Mouse (Mus musculus): Measurements from ENCODE around the gene Ap2b1. TPM values are rescaled to one million over a fixed set of nuclear protein-coding genes. Genes with fewer than 3 reads are reported as not detected.
"Not testable (repeated sequence)": the region's sequence is repeated elsewhere in the genome, so short reads cannot be mapped to it uniquely, and the experiment has no call there.

The Ap2b1 gene
- total RNA-seq, 2 experiments from 2014 or later: 41.2 to 48.3 TPM

DNA sequence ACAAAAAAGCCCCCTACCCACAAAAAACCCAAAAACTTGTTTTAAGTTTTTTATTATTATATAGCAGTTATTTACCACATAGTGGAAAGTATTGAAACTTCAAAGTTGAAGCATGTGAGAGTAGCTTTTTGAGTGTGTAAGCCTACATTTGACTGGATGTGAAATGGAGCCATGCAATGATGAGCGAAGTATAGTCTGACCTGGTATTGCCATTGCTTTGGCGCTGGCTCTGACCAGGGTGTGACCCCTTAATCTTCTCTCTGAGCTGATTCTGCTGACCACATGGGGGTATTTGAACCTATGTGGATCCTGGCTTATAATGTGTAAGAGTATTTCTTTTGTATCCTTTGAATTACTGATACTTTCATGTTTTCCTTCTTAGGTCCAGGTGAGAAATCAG lies 4.7 kb upstream of the Ap2b1 start:
- intact Hi-C loops (cut with DNase I): loop anchor here (10.0 kb wide), 2 partner anchors 379 to 509 kb away; partner anchors contain the start of genes Lig3 and Unc45b
- DNase-seq (ENCODE audit: low spot score): no peak

DNA sequence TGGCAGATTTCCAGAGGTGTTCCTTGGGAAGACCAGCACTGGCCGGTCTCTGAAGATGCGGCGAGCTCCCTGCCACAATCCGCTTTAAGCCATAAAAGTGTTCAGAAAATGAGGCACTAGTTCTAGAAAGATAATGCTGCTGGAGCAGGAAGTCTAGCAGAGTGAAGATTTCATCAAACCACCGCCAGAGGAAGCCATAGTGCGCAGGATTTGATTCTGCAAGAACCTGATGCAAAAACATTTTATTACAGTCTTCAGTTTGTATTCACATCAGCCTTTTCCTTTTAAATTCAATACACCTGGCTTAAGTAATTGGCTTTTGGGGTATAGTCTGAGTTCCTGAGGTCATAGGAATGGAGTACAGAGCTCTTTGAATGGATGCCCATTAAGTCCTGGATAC lies 1.0 kb upstream of the Ap2b1 start:
- intact Hi-C loops (cut with DNase I): loop anchor here (10.0 kb wide), 2 partner anchors 383 to 513 kb away; partner anchors contain the start of genes Lig3 and Unc45b
- no peak for DNase-seq (ENCODE audit: low spot score)

- intact Hi-C loops (cut with DNase I): loop anchor here (10.0 kb wide), 2 partner anchors 385 to 515 kb away; partner anchors contain the start of genes Lig3 and Unc45b
Observed at GRCm38 (mm10) chr11:83299724-83300123, 900 bp downstream of the Ap2b1 start.

DNA sequence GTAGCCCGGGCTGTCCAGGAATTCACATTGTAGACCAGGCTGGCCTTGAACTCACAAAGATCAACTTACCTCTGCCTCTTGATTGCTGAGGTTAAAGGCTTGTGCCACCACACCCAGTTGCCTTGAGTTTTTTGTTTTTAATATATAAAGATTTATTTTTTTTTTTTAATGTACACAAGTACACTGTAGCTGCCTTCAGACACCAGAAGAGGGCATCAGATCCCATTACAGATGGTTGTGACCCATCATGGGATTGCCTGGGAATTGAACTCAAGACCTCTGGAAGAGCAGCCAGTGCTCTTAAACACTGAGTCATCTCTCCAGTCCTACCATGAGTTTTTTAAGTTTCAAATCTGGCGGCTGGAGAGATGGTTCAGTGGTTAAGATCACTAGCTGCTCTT lies 2.6 kb downstream of the Ap2b1 start:
- intact Hi-C loops (cut with DNase I): no loop called here
- DNase-seq (ENCODE audit: low spot score): no peak

More at GRCm38 (mm10) chr11:83299724-83300123, 900 bp downstream of the Ap2b1 start:
- DNase-seq (ENCODE audit: low spot score): no peak

- no peak for DNase-seq (ENCODE audit: low spot score)
- intact Hi-C loops (cut with DNase I): no loop called here
Observed at GRCm38 (mm10) chr11:83302124-83302523, 3.3 kb downstream of the Ap2b1 start.

GRCm38 (mm10) chr11:83302526-83303251 lies 3.9 kb downstream of the Ap2b1 start, which contains the start of gene Pex12:
Pex12 (minus strand) TSS chr11:83302586.
- peak; percentile 85 for DNase-seq (ENCODE audit: low spot score)
- intact Hi-C loops (cut with DNase I): no loop called here

DNA sequence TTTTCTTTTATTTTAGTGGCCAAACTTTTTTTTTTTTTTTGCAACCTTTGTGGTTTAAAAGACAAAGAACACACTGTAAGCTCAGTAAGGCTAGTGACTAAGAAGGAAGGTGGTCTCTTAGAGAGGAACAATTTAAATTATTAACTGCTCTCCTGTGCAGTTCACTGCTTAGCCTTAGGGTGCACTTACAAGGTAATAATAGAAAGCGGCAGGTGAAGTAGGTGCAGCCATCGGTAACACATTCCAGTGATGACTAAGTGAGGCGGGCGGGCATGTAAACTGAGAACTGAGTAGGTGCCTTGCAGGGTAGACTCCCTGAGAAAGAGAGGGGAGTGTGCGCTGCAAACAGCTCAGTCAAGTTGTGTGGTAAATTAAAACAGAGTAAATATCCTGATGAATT lies 4.9 kb downstream of the Ap2b1 start:
- no peak for DNase-seq (ENCODE audit: low spot score)
- intact Hi-C loops (cut with DNase I): no loop called here

DNA sequence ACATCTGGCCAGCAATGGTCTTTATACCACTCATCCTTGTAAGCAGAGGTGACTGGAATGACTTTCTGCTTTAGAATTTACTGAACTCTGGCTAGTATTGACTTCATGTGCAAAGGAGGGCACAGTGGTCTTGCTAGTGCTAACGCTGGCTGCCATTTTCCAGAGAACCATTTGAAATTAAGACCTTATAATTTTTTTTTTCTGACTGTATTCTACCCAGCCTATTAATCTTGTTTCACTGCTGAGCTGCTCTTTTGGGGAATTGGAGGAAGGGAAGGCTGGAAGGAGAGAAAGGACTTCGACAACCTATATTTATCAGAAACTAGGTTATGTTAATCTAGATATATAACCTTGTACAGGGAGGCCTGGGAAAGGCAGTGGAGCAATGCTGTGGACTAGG lies 5.7 kb downstream of the Ap2b1 start:
- intact Hi-C loops (cut with DNase I): no loop called here
- no peak for DNase-seq (ENCODE audit: low spot score)

GRCm38 (mm10) chr11:83306700-83307253 lies 8.0 kb downstream of the Ap2b1 start:
- no peak for DNase-seq (ENCODE audit: low spot score)
- intact Hi-C loops (cut with DNase I): no loop called here

- intact Hi-C loops (cut with DNase I): no loop called here
- DNase-seq (ENCODE audit: low spot score): no peak
Observed at GRCm38 (mm10) chr11:83312471-83312870, 13.6 kb downstream of the Ap2b1 start.

GRCm38 (mm10) chr11:83319048-83319447 lies 20.2 kb downstream of the Ap2b1 start:
- no peak for DNase-seq (ENCODE audit: low spot score)
- intact Hi-C loops (cut with DNase I): no loop called here

DNA sequence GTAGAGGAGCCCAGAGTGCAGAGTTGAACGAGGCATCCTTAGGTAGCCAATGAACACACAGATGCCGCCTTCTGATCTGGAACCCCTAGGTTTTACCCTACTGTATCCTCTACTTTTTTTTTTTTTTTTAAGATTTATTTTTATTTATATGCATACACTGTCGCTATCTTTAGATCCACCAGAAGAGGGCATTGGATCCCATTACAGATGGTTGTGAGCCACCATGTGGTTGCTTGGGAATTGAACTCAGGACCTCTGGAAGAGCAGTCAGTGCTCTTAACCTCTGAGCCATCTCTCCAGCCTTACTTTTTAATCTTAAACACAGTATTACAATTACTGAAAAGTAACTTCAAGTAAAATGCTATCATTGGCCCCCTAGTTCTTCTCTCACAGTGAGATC lies 27.9 kb downstream of the Ap2b1 start:
- intact Hi-C loops (cut with DNase I): loop anchor here (1.0 kb wide), 1 partner anchor 98 kb away; no protein-coding TSS in a partner anchor

GRCm38 (mm10) chr11:83327427-83327826 lies 28.6 kb downstream of the Ap2b1 start:
- intact Hi-C loops (cut with DNase I): loop anchor here (1.0 kb wide), 1 partner anchor 97 kb away; no protein-coding TSS in a partner anchor
- DNase-seq (ENCODE audit: low spot score): no peak

More for the DNA sequence above, 27.9 kb downstream of the Ap2b1 start:
- not testable (repeated sequence) for DNase-seq (ENCODE audit: low spot score)

DNA sequence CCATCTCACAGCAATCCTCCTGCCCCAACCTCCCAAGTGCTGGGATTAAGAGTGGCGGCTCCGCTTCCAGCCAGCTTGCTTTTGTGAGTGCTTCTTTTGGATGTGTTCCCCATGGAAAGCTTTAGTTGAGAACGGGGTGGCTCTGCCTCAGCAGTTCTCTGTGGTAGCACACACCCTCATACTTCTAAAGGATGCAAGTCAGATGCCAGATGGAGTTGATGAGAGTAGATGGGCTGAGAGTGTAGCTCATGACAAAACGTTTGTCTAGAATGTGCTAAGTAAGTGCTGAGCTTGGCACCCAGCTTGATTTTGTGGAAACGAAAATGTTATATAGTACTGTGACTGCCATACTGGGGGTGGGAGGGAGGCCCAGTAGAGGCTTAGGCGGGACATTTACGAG lies 37.0 kb downstream of the Ap2b1 start:
- intact Hi-C loops (cut with DNase I): no loop called here
- DNase-seq (ENCODE audit: low spot score): no peak

DNA sequence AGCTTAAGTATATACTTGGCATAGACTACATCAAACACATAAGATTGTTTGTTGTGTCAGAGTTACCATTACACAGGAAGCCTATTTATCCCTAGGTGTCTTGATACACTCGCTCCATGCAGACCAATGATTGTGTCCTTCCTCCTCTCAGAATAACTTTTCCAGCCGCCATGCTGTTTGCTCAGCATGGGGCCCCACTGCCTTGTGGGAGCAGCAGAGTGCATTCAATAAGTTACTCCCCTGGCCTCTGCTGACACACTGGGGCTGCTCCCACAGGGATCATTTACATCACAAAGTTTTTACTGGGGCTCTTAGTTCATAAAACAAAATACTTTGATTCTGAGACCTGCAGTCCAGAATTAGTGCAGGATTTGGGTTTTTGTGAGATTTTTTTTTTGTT lies 40.9 kb downstream of the Ap2b1 start:
- no peak for DNase-seq (ENCODE audit: low spot score)
- intact Hi-C loops (cut with DNase I): no loop called here

DNA sequence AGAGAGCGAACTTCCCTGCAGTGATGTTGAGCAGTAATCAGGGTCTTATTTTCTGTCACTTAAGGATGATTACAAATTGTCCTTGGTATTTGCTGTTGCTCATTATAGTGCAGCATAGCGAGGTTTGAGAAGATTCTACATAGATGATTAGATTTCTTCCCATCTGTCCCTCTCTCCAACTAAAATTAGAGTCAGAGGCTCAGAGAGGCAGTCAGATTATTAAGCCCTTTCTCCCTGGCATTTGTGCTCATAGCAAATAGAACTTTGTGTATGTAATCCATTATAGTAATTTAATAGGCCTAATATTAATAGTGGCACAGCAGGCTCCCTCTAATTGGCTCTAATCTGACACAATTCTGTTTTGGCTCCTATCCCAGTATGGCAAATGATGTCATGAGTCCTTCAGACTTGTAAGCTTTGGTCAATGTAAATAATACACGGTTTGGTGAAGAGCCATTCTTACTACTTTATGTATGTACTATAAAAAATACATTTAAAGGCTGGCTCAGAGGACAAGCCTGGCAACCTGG lies 43.0 kb downstream of the Ap2b1 start:
- intact Hi-C loops (cut with DNase I): no loop called here
- no peak for DNase-seq (ENCODE audit: low spot score)

DNA sequence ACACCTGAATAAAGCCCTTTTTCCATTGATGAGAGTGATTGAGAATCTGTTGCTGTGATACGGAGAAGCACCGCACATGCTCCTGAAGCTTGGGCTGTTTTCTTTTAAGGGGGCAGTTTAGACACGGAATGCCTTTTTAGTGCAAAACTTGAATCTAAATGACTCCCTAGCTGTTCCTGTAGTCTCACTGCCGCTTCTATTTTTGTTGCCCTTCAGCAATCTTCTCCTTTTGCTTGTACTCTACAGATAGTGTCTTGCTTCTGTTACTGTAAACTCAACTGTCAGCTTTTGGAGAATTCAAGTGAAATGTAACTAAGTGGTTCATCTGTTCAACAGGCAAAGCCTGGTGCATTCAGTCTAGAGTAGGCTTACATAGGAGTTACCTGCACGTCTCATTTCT lies 56.6 kb downstream of the Ap2b1 start:
- no peak for DNase-seq (ENCODE audit: low spot score)

GRCm38 (mm10) chr11:83357421-83357820 lies 58.6 kb downstream of the Ap2b1 start:
- DNase-seq (ENCODE audit: low spot score): no peak
- intact Hi-C loops (cut with DNase I): loop anchor here (1.0 kb wide), 1 partner anchor 67 kb away; no protein-coding TSS in a partner anchor

More for the DNA sequence above, 56.6 kb downstream of the Ap2b1 start:
- intact Hi-C loops (cut with DNase I): no loop called here

GRCm38 (mm10) chr11:83364656-83365055 lies 65.8 kb downstream of the Ap2b1 start:
- intact Hi-C loops (cut with DNase I): no loop called here
- no peak for DNase-seq (ENCODE audit: low spot score)

DNA sequence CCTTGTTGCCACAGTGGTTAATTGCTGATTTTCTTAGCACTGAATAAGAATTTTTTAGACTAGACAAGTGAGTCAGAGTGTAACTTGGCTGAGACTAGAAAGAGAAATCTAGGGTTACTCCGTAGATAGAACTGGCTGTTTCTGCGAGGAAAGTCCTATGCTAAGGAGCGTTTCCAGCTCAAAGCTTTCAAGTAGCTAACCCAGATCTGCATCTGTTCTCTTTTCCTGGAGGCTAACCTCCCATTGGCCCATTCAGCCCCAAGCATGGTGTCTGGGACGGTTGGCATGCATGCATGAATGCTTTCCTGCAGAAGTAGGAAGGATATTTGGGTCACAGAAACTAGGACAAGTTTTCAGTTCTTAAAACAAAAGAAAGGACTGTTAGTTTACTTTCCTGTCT lies 72.4 kb downstream of the Ap2b1 start:
- DNase-seq (ENCODE audit: low spot score): no peak
- intact Hi-C loops (cut with DNase I): no loop called here

- intact Hi-C loops (cut with DNase I): no loop called here
- DNase-seq (ENCODE audit: low spot score): no peak
Observed at GRCm38 (mm10) chr11:83379745-83380341, 81.0 kb downstream of the Ap2b1 start.

Measured in heart, postnatal 25 days (tissue).